Mouse (Mus musculus): ENCODE measurements at regions not wholly inside any gene's neighbourhood (a gene's known extent, or its start where the extent isn't known, plus 50 kb on each side); places are given as distances from the start of the nearest gene placed in this dataset.
A peak's percentile ranks its signal among the peaks of the same experiment; 100 is the strongest.

DNA sequence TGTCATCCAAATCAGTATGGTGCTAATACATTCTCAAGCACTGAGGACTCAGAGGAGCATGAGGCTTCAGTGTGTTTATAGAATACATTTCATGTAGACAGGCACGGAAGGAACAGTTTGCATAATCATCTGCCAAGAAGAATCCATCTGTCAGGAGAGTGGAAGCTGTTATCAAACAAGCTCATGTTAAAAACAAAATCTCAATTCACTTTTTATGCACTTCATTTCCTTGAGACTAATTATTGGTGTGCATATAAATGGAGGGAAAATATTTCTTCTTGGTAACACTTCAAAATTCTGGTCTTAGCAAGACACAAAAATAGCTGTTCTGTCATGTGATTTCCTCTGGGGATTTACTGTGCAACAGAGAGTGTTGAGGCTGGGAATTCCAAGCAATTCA is 90.1 kb upstream of the Fam174a start:
- ATAC-seq = peak; percentile 95

DNA sequence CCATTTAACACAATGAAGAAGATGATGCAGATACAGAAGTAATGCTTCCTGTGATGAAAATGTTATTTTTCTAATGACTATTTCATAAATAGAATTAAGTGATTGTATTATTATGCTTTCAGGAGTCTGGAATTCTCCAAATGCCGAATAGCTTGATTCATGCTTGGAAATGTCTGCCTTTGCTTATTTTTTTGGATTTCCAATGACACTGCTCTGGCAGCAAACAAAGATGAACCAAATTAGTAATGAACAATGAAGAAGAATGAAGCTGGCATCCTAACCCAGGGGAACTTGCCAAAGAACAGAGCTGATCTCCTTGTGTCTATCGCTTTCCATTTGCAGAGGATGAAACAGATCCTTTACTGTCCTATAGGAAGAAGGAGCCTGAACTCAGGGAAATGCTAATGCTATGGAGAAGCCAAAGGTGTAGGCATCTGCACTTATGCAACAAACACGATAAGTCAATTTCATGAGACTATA is 71.7 kb upstream of the Fam174a start:
- 72% methylated on average over 3 of the region's 3 CpGs for WGBS
- H3K36me3 ChIP-seq (ENCODE audit: control insufficient read depth, insufficient read depth) = no peaks in the 10 kb centered on the region
- H3K27me3 ChIP-seq (replicated peaks; ENCODE audit: control insufficient read depth, insufficient read depth, low read length) = no peaks in the 10 kb centered on the region
- H3K27ac ChIP-seq (ENCODE audit: low read length) = no peak overlapping the region
- no peaks in the 10 kb centered on the region for H3K4me1 ChIP-seq (replicated peaks; ENCODE audit: control insufficient read depth, insufficient read depth, low read length)
- no peak overlapping the region for H3K9ac ChIP-seq (replicated peaks; ENCODE audit: low read depth, low read length)
- H3K4me2 ChIP-seq (ENCODE audit: low read length) = no peak overlapping the region
- no peaks in the 10 kb centered on the region for H3K9me3 ChIP-seq (ENCODE audit: control insufficient read depth, low read length)
- H3K4me3 ChIP-seq (replicated peaks; ENCODE audit: low read length) = no peak overlapping the region
- ATAC-seq = no peak

More for the DNA sequence above, 90.1 kb upstream of the Fam174a start:
- no peak overlapping the region for H3K4me3 ChIP-seq (replicated peaks; ENCODE audit: low read length)
- 0 out of 2 replicates have a peak, but pooled peaks cover 3% of the 10 kb centered on the region for H3K4me1 ChIP-seq (replicated peaks; ENCODE audit: control insufficient read depth, insufficient read depth, low read length)
- H3K36me3 ChIP-seq (ENCODE audit: control insufficient read depth, insufficient read depth) = no peaks in the 10 kb centered on the region
- 26% methylated on average over 1 of the region's 1 CpGs for WGBS
- H3K27ac ChIP-seq (ENCODE audit: low read length) = no peak overlapping the region
- no peak overlapping the region for H3K4me2 ChIP-seq (ENCODE audit: low read length)
- H3K9ac ChIP-seq (replicated peaks; ENCODE audit: low read depth, low read length) = no peak overlapping the region
- H3K27me3 ChIP-seq (replicated peaks; ENCODE audit: control insufficient read depth, insufficient read depth, low read length) = no peaks in the 10 kb centered on the region
- H3K9me3 ChIP-seq (ENCODE audit: control insufficient read depth, low read length) = no peaks in the 10 kb centered on the region

Measured in forebrain, embryonic 16.5 days (tissue).